Mouse (Mus musculus) small intestine, adult 2 months (tissue): ENCODE measurements around the gene 1600002K03Rik.

Source experiments
- CTCF ChIP-seq: fragments of 200-500 bp; IDR thresholded peaks from 2 replicates; pipeline ENCODE4 v1.5.1; 2012; ENCODE audit warnings: low read depth, mild to moderate bottlenecking, control low read depth, inconsistent platforms, low read length, moderate library complexity, mixed read lengths; ENCODE audit not compliant: insufficient replicate concordance, insufficient read length; ENCODE audit errors: extremely low read depth
- POLR2A ChIP-seq: fragments of 200-500 bp; IDR thresholded peaks from 2 replicates; pipeline ENCODE4 v1.6.1; 2012; ENCODE audit warnings: low read depth, mild to moderate bottlenecking, control low read depth, inconsistent platforms, low read length, moderate library complexity

DNA sequence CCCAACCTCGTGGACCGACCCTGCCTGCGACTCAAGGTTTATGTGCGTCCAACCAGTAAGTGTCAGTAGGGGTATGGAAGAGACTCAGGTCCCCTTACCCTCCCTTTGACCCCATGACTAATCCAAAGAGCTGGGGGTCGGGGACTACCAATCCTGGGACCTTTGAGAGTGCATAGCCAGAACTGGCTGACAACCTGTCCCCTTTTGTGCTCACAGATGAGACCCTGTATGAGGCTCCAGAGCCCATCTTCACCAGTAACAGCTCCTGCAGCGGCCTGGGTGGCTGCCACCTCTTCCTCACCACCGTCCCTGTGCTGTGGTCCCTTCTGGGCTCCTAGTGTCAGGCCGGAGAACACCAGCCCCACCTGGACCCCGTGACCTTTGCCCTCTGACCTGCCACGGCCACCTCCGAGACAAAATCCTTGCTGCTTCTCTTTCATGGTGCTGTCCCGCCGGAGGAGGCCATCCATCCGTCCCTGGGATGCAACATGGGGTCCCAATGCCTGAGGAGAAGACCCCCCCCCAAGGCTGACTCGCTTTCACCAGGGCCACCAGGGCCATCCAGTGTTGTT is 15.8 kb downstream of the 1600002K03Rik start:
- TF ChIP-seq CTCF (no peak), POLR2A (no peak)
